Mouse (Mus musculus): ENCODE data around the gene Slc26a1.

GRCm38 (mm10) chr5:108650341-108650740 lies 25.0 kb downstream of the Slc26a1 start:
- TF ChIP-seq CTCF (IDR thresholded peaks at IDR 0.05; ENCODE audit: low read depth) (no peak), EP300 (IDR thresholded peaks at IDR 0.05; ENCODE audit: low read depth) (no peak)

Measured in liver, postnatal 0 days (tissue).